Mouse (Mus musculus): ENCODE data around the gene Taar7d.
A peak's percentile ranks its signal among the peaks of the same experiment; 100 is the strongest.
"Not testable (repeated sequence)": the region's sequence is repeated elsewhere in the genome, so short reads cannot be mapped to it uniquely, and the experiment has no call there.

Gene Taar7d

DNA sequence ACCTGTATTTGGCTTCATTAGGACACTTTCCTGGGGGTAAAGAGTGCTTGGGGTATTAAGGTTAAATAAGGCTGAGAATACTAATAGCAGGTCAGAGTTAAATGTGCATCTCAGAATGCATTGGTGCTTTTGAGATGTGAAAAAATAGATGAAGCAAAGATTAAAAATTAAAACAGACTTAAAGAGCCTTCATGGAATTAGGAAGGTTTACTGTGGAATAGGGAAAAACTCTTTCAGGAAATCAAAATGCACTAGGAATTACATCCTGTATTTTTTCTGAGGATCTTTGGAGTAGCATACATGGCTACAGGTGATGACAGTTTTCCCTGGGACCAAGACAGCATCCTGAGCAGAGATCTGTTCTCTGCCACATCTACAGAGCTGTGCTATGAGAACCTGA is at the start of gene Taar7d:
Gene Taar7d (plus strand): TSS at position 301 of the 400 bp plus-strand sequence.
- no peak for DNase-seq

DNA sequence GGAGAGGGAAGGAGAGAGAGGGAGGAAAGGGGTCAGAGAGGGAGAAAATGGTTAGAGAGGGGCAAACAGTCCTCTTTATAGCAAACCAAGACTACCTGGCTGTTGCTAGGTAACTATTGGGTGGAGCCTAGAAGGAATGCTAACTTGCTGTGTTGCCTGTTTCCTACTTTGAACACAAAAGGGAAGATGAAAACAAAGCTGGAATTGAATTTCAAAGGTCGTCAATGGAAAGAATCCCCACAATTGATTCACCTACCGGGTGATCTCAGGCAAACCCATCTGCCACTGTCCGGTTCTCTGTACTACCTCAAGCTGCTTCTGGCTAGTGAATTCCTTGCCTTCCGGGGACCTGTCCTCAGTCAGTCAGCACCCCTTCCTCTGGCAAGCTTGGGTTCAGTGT is 49.1 kb upstream of the Taar7d start:
- DNase-seq = no peak

DNA sequence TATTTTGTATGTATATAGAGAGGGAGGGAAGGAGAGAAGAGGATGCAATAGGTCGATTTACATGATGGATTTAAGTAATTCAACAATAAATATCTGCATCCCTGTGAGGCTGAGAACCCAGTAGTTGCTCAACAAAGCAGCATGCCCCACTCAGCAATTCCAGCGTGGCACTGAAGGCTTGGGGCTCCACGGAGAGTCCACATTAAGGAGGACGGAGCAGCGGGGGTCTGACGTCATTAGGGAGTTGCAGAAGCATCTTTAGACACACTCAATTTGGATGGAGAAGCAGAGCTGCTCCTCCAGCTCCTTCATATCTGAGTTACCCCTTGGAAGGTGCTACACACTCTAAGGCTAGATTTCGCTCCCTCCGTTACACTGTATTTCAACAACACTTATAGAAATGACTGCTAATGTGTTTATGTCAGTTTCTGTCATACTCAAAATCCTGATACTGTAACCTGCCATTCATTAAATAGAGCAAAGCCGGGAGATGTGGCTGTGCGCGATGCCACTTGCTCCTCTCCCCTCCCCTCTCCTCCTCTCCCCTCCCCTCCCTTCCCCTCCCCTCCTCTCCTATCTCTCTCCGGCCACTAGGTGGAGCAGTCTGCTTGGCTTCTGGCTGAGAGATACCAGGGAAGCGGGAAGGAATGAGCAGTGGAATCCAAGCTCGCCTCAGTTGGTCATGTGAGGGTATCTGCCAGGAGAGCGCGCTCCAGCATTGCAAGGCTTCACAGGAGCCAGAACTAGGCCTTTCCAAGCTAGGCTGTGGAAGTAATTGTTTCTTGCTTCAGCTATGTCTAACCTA is 47.9 kb upstream of the Taar7d start:
- DNase-seq = peak; percentile 72

DNA sequence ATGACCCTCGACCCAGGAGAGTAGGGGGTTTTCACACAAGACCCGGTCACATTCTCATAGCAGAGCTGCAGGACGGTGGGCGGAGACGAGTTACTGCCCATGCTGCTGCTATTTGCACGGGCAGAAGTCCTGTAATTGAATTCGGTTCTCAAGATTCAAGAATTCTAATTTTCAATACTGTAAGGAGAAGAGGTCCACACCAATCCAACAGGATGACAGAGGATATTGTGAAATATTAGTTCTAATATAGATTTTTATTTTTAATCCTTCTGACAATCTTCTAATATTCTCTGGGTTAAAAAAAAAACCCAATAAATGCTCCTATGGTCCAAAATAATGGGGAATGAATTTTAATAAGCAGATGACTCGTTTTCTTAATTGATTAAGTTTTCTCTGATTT is 41.5 kb upstream of the Taar7d start, which contains the start of gene Taar6:
Gene Taar6 (minus strand): TSS at position 101 of the 400 bp plus-strand sequence.
- DNase-seq = no peak

DNA sequence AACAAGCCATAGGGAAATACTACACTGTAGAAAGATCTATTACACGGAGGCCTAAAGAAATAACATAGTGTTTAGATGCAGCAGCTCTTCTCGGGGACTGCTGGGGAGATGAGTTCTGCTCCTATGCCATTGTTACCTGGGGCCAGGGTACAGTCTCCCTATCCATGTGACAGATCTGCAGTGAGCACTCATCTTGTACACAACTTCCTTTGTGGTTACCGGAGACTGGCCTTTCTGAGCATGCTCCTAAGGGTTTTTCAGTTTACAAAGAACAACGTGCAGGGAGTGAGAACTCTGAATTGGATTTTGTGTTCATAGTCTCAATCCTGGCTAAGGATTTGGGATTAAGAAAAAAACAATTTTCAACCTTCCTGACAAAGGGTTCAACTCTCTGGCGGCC is 40.6 kb upstream of the Taar7d start:
- no peak for DNase-seq

DNA sequence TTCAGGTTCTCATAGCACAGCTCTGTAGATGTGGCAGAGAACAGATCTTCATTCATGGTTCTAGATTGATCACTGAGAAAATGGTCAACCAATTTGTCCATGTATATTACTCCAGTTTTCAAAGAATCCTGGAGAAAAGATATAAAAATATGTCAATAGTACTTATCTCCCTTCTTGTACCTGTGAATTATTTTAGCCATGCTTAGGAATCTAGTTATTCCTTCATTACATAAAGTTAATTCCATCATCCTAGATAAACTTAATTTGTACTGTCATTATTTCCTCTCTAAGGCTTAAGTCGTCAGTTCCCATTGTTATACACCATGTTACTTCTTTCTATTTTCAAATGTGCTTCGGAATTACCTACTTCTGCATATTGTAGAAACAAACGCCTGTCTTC is 33.6 kb upstream of the Taar7d start, which contains the start of gene Taar7a:
Gene Taar7a (minus strand): TSS at position 101 of the 400 bp plus-strand sequence.
- no peak for DNase-seq

DNA sequence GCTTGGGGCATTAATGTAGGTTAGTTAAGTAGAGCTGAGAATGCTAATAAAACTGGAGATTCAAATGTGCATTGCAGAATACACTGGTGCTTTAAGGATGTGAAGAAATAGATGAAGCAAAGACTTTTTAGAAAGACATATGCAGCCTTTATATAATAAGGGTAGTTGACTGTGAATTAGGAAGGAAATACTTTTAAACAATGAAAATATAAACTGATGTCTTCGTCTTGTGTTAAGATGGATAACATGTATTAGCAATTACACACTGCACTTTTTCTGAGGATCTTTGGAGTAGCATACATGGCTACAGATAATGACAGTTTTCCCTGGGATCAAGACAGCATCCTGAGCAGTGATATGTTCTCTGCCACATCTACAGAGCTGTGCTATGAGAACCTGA is 27.4 kb upstream of the Taar7d start, which contains the start of gene Taar7b:
Gene Taar7b (plus strand): TSS at position 301 of the 400 bp plus-strand sequence.
- no peak for DNase-seq

DNA sequence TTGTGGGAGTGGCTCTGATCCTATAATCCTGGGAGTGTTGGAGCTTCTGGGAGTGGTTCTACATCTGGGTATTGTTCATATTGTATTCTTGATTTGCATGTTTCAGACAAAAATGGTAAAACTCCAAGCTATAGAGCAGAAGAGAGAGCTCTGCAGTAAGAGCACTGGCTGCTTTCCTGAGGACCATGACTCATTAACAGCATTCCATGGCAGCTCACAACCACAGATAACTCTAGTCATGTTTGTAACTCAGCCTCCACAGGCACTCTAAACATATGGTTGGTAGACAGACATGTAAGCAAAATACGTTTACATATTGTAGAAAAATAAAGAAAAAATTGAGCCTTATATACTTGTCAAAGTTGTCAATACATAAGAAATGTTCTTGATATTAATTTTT is 20.6 kb upstream of the Taar7d start:
- no peak for DNase-seq

DNA sequence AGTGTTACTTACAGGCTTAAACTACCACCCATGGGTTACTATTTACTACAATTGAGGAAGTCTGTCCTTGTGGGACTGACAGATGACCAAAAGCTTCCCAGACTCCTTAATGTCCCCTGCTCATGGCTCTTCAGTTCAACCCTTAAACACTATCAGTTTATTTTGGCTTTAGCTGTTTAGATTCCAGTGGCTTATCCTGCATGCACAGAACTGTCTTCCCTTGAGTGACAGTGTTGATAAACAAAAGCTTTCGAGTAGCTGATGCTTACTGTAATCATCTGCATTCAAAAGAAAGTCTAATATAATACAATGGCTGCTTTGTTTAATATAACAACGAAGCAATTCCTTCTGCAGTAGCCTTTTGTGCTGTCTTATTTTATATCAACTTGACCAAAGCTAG is 20.0 kb upstream of the Taar7d start:
- DNase-seq = no peak

DNA sequence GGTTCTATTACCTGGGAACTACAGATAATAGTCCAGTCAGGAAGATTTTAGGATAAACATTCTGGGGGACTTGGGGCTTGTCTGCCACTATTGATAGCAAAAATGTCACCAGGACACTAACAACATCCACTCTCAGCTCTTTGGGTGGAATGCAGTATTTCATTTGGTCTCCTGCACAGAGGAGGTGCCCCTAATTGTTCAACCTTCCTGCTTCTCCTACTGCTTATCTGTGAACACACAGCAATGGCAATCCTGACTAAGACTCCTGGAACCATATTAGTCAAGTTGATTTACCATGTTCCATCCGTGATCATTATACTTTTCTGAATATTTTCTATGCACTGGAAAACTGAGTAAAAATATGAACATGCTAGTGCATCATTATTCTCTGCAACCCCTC is 18.9 kb upstream of the Taar7d start:
- DNase-seq = no peak

DNA sequence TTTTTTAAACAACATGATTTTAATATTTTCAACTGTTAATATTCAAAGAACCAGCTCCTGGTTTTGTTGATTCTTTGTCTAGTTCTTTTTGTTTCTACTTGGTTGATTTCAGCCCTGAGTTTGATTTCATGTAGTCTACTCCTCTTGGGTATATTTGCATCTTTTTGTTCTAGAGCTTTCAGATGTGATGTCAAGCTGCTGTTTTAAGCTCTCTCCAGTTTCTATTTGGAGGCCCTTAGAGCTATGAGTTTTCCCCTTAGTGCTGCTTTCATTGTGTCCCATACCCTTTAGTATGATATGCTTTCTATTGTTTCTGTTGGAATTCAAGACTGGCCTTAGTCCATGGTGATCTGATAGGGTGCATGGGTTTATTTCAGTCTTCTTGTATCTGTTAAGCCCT is 4.3 kb downstream of the Taar7d start:
- no peak for DNase-seq

DNA sequence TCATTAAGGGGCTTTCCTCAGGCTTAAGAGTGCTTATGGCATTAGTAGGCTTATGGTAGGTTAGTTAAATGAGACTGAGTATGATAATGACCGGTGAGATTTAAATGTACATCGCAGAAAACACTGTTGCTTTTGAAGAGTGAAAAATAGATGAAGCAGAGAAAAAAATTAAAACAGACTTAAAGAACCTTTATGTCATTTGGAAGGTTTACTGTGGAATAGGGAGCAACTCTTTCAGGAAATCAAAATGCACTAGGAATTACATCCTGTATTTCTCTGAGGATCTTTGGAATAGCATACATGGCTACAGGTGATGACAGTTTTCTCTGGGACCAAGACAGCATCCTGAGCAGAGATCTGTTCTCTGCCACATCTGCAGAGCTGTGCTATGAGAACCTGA is 10.3 kb downstream of the Taar7d start, which contains the start of gene Taar7e:
Gene Taar7e (plus strand): TSS at position 301 of the 400 bp plus-strand sequence.
- no peak for DNase-seq

DNA sequence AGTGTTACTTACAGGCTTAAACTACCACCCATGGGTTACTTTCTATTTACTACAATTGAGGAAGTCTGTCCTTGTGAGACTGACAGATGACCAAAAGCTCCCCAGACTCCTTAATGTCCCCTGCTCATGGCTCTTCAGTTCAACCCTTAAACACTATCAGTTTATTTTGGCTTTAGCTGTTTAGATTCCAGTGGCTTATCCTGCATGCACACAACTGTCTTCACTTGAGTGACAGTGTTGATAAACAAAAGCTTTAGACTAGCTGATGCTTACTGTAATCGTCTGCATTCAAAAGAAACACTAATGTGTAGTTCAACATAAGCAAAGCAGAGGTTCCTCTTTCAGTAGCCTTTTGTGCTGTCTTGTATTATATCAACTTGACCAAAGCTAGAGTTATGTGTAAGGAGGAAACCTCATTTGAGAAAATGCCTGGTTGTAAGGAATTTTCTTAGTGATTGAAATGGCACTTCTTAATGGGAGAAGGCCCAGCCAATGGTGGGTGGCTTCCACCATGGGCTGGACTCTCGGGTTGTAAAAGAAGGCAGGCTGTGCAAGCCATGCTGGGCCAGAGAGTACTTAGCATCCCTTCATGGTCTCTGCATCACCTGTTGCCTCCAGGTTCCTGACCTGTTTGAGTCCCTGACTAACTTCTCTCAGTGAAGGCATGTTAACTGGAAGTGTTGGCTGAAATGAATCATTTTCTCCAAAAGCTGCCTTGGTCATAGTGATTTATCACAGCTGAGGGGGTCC is 13.3 kb downstream of the Taar7d start:
- no peak for DNase-seq

DNA sequence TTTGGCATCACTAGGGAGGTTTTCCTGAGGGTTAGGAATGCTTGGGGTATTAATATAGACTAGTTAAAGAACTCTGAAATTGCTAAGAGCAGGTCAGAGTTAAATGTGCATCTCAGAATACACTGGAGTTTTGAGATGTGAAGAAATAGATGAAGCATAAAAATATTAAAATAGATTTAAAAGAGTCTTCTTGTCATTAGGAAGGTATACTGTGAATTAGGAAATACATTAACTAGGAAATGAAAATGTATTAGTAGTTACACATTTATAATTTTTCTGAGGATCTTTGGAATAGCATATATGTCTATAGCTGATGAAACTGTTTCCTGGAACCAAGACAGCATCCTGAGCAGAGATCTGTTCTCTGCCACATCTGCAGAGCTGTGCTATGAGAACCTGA is 22.2 kb downstream of the Taar7d start, which contains the start of gene Taar7f:
Gene Taar7f (plus strand): TSS at position 301 of the 400 bp plus-strand sequence.
- no peak for DNase-seq

DNA sequence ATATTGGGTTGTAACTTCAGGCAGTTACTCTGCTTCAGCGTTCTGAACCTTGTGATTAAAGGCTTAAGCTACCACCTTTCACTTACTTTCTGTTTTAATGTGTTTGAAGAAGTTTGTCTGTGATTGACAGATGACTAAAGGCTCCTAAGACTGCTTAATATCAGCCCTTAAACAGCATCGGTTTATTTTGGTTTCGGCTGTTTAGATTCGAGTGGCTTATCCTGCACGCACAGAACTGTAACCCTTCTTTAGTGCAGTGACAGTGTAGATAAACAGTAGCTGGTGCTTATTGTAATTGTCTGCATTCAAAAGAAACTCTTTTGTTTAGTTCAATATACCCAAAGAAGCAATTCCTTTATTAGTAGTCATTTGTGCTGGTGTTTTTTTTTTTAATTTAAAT is 25.0 kb downstream of the Taar7d start:
- DNase-seq = no peak

DNA sequence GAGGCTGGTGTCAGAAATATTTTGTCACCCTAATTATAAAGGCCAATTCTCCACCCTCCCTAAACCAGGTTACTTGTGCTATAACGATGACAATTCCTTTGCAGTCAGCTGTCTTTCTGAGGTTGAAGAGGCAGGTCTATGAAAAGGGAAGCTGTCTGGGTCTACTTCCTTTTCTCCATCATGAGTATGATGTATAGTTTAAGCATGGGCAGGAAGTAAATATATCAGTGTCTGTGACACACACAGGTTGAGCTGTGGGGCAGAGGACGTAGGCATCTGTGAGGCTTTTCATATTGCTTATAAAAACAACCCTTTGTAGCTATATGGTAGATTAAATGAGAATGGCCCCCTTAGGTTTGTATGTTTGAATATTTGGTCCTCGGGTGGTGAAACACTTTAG is 32.0 kb downstream of the Taar7d start:
- no peak for DNase-seq

DNA sequence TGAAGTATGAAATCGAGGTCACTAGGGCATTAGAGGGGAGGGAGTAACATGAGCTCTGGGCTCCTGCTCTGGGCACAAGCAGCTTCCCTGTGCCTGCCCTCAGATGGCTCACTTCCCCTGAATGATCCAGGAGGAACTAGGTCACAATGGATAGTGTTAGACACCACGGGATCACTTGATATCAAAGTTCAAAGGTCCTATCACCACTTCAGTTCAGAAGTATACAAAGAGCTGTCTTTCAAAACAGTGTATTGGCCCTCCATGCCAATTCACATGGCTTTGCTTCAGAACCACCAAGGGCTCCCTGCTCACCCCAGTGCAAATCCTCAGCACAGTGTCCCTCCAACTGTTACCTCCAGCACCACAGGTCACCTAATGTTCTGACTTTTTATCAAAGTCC is 47.7 kb downstream of the Taar7d start:
- DNase-seq = not testable (repeated sequence)

DNA sequence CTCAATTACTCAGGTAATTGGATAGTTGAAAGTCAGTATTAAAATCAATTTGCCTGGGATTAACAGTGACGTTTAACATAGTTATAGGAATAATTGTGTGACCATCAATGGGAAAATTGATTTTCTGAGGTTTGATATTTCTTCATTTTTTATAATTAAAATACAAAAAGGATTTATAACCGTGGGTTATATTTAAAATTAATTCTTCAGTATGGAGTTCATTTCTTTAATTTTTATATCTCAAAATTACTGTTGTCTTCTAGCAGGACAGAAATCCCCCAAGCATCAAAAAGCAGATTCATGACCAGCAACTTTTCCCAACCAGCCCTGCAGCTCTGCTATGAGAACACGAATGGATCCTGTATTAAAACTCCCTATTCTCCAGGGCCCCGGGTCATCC is 49.2 kb downstream of the Taar7d start, which contains the start of gene Taar8a:
Gene Taar8a (plus strand): TSS at position 301 of the 400 bp plus-strand sequence.
- not testable (repeated sequence) for DNase-seq

All from thymus, postnatal 4 days (tissue).